Mouse (Mus musculus) intestine, embryonic 15.5 days (tissue): Measurements from ENCODE around the gene 9530053A07Rik. TPM values are rescaled to one million over a fixed set of nuclear protein-coding genes. Genes with fewer than 3 reads are reported as not detected.
"Not testable (repeated sequence)": the region's sequence is repeated elsewhere in the genome, so short reads cannot be mapped to it uniquely, and the experiment has no call there.

Experiments
- ATAC-seq: fragments of 200-750 bp; cut with Nextera tagmentation; 2 replicates; pipeline ENCODE4 v1.8.0; 2017; ENCODE audit warnings: moderate TSS enrichment, moderate library complexity
- H3K27ac ChIP-seq: fragments of 300-500 bp; sonication (generic); 2 replicates; pipeline ENCODE4 v1.5.1; 2015; ENCODE audit warnings: mild to moderate bottlenecking, inconsistent platforms
- H3K27me3 ChIP-seq: fragments of 300-500 bp; sonication (generic); replicated peaks from 2 replicates; pipeline ENCODE4 v1.6.1; 2015; ENCODE audit warnings: inconsistent platforms
- H3K36me3 ChIP-seq: fragments of 300-500 bp; sonication (generic); 2 replicates; pipeline ENCODE4 v1.6.1; 2015; ENCODE audit warnings: inconsistent platforms
- H3K4me1 ChIP-seq: fragments of 300-500 bp; sonication (generic); replicated peaks from 2 replicates; pipeline ENCODE4 v1.6.1; 2015; ENCODE audit warnings: inconsistent platforms
- H3K4me2 ChIP-seq: fragments of 300-500 bp; sonication (generic); replicated peaks from 2 replicates; pipeline ENCODE4 v1.6.1; 2015; ENCODE audit warnings: mild to moderate bottlenecking, inconsistent platforms
- H3K4me3 ChIP-seq: fragments of 300-500 bp; sonication (generic); replicated peaks from 2 replicates; pipeline ENCODE4 v1.5.1; 2015; ENCODE audit warnings: inconsistent platforms
- H3K9ac ChIP-seq: fragments of 300-500 bp; sonication (generic); 2 replicates; pipeline ENCODE4 v1.6.1; 2015; ENCODE audit warnings: inconsistent platforms
- H3K9me3 ChIP-seq: fragments of 300-500 bp; sonication (generic); 2 replicates; pipeline ENCODE4 v1.6.1; 2016; ENCODE audit warnings: inconsistent platforms
- WGBS: fragments of 180-500 bp; shearing (Covaris S2); methylation state at CpG from one replicate; pipeline ENCODE4 v1.1.7; 2015; 5-methylcytosine and 5-hydroxymethylcytosine counted together
- polyA plus RNA-seq: library from polyadenylated mRNA; unstranded; fragments of >200 nt; fragmentation: Nextera tagmentation; extraction: Ambion mirVana; gene quantifications from 2 replicates; pipeline ENCODE4 v1.2.1, GENCODE M21; 2015

The 9530053A07Rik gene
- polyA plus RNA-seq, result 0.03 and 0.09 TPM in 2 replicates

- no peak within 1 kb of the TSS for H3K9ac ChIP-seq
- no peak within 1 kb of the TSS for H3K4me2 ChIP-seq
- H3K9me3 ChIP-seq, result no peaks in the 10 kb centered on the region
- H3K36me3 ChIP-seq, result no peaks in the 10 kb centered on the region
- 79% methylated on average over 5 of the region's 5 CpGs for WGBS
- H3K27me3 ChIP-seq, result no peaks in the 10 kb centered on the region
- no peak for ATAC-seq
- no peak within 1 kb of the TSS for H3K27ac ChIP-seq
- no peaks in the 10 kb centered on the region for H3K4me1 ChIP-seq
- H3K4me3 ChIP-seq, result no peak within 1 kb of the TSS
These were observed at the start of gene 9530053A07Rik for GRCm38 (mm10) chr7:28129166-28129565. TSS of gene 9530053A07Rik (plus strand) at chr7:28129466.

DNA sequence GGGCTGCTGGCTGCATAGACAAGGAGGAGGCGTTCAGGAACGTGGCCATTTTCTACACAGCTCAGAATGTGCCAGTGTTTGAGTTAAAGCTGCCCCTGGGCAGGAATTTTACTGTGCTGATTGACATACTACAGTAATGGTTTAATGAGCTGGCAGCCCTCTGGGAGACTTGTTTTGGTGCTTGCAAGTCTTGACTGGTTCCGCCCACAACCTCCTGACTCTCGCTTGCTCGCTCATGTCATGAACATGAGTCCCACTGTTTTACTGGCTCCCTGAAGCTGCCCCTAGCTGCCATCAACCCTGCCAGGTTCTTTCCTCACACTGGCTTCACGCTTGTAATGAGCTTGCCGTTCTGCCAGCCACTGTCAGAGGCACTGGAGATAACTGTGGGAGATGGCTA is 45.1 kb upstream of the 9530053A07Rik start:
- 81% methylated on average over 7 of the region's 7 CpGs for WGBS
- Histone ChIP-seq H3K9ac (no peak overlapping the region), H3K4me1 (no peaks in the 10 kb centered on the region)

GRCm38 (mm10) chr7:28086236-28086635 is 43.0 kb upstream of the 9530053A07Rik start:
- 84% methylated on average over 16 of the region's 16 CpGs for WGBS

More for the DNA sequence above, 45.1 kb upstream of the 9530053A07Rik start:
- Histone ChIP-seq H3K27me3 (no peaks in the 10 kb centered on the region), H3K9me3 (no peaks in the 10 kb centered on the region), H3K36me3 (no peaks in the 10 kb centered on the region), H3K4me2 (no peak overlapping the region), H3K27ac (no peak overlapping the region), H3K4me3 (no peak overlapping the region)
- ATAC-seq, result no peak

GRCm38 (mm10) chr7:28093541-28093940 is 35.7 kb upstream of the 9530053A07Rik start:
- Histone ChIP-seq H3K4me1 (no peaks in the 10 kb centered on the region), H3K9ac (no peak overlapping the region), H3K27ac (no peak overlapping the region), H3K4me2 (no peak overlapping the region), H3K9me3 (no peaks in the 10 kb centered on the region), H3K36me3 (no peaks in the 10 kb centered on the region), H3K4me3 (no peak overlapping the region), H3K27me3 (no peaks in the 10 kb centered on the region)
- ATAC-seq, result no peak
- WGBS, result 49% methylated on average over 11 of the region's 11 CpGs

More at GRCm38 (mm10) chr7:28086236-28086635, 43.0 kb upstream of the 9530053A07Rik start:
- H3K27ac ChIP-seq, result no peak overlapping the region
- no peak for ATAC-seq
- H3K36me3 ChIP-seq, result no peaks in the 10 kb centered on the region
- no peaks in the 10 kb centered on the region for H3K9me3 ChIP-seq
- no peak overlapping the region for H3K4me2 ChIP-seq
- no peak overlapping the region for H3K4me3 ChIP-seq
- no peaks in the 10 kb centered on the region for H3K4me1 ChIP-seq
- H3K9ac ChIP-seq, result no peak overlapping the region
- H3K27me3 ChIP-seq, result no peaks in the 10 kb centered on the region

DNA sequence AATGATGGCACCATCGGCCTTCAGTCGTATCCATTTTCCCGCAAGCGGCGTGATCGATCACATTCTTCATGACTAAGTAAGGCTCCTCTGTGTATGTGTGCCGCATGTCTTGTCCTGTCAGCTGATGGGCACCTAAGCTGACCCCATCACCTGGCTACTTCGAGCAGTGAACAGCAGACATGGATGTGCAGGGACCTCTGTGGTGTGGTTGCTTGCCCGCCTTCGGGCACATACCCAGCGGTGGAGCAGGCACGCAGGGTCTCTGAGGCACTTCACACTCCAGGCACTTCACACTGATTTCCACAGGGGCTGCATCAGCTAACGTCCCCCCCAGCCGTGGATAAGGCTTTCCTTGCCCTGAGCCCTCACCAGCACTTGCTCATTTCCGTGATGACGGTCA is 30.2 kb upstream of the 9530053A07Rik start:
- H3K27me3 ChIP-seq, result no peaks in the 10 kb centered on the region
- H3K4me3 ChIP-seq, result no peak overlapping the region
- H3K27ac ChIP-seq, result no peak overlapping the region
- H3K9ac ChIP-seq, result no peak overlapping the region
- H3K4me1 ChIP-seq, result no peaks in the 10 kb centered on the region
- H3K4me2 ChIP-seq, result no peak overlapping the region
- no peak for ATAC-seq
- H3K9me3 ChIP-seq, result no peaks in the 10 kb centered on the region; the same call in 1 of the 2 replicates
- no peaks in the 10 kb centered on the region for H3K36me3 ChIP-seq
- 95% methylated on average over 16 of the region's 16 CpGs for WGBS

DNA sequence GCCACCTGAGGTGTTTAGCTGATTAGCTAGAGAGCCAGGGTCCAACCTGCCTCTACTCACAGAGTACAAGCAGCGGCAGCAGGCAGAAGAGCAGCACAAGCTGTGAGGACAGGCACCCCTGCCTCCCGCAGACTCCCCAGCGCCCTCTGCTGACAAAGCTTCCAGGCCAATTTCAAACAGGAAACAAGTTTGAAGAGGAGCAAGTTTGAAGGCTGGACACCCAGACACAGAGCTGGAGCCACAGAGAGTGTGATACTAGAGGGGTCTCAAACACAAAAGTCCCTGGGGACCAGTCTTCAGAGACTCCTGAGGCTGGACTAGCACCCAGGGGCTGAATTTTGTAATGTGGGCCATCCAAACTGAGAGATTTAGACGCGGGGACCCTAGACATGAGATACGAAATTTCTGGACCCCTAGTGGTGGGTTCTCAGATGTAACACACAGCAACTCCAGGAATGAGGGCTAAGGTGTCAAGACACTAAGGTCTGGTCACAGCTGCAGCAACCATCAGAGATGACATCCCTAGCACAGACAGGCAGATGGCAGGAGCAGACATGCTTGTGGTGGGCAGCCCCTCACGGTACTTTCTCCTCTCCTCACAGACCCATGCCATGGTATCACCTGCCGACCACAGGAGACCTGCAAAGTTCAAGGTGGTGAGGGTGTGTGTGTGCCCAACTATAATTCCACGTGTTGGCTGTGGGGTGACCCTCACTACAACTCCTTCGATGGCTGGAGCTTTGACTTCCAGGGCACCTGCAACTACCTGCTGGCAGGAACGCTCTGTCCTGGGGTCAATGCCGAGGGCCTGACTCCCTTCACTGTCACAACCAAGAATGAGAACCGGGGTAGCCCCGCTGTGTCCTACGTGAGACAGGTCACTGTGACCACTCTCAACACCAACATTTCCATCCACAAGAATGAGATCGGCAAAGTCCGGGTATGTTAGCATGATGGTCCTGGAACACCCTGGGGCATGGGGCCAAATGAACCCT is 28.4 kb upstream of the 9530053A07Rik start:
- no peak overlapping the region for H3K27ac ChIP-seq
- H3K9ac ChIP-seq, result no peak overlapping the region
- WGBS, result 65% methylated on average over 17 of the region's 17 CpGs
- no peaks in the 10 kb centered on the region; the same call in 1 of the 2 replicates for H3K9me3 ChIP-seq
- no peak overlapping the region for H3K4me3 ChIP-seq
- H3K27me3 ChIP-seq, result no peaks in the 10 kb centered on the region
- no peaks in the 10 kb centered on the region for H3K36me3 ChIP-seq
- H3K4me1 ChIP-seq, result 0 out of 2 replicates have a peak, but pooled peaks cover 5% of the 10 kb centered on the region
- no peak overlapping the region for H3K4me2 ChIP-seq
- ATAC-seq, result no peak

GRCm38 (mm10) chr7:28102936-28103335 is 26.3 kb upstream of the 9530053A07Rik start:
- H3K36me3 ChIP-seq, H3K4me1 ChIP-seq, H3K4me2 ChIP-seq, H3K9ac ChIP-seq, H3K27ac ChIP-seq, H3K9me3 ChIP-seq, H3K4me3 ChIP-seq, ATAC-seq, H3K27me3 ChIP-seq: not testable (repeated sequence)
- WGBS, result 47% methylated on average over 5 of the region's 5 CpGs

- Histone ChIP-seq H3K9ac (peak overlapping the region; percentile 34; the same call in 1 of the 2 replicates), H3K36me3 (no peaks in the 10 kb centered on the region), H3K4me1 (0 out of 2 replicates have a peak, but pooled peaks cover 5% of the 10 kb centered on the region), H3K27me3 (no peaks in the 10 kb centered on the region), H3K9me3 (no peaks in the 10 kb centered on the region), H3K27ac (no peak overlapping the region), H3K4me2 (peak overlapping the region; percentile 65), H3K4me3 (peak overlapping the region; percentile 11; the same call in 1 of the 2 replicates)
- WGBS, result 1% methylated on average over 23 of the region's 23 CpGs
- peak; percentile 85 for ATAC-seq
These were observed 24.6 kb upstream of the 9530053A07Rik start for GRCm38 (mm10) chr7:28104670-28105069.

DNA sequence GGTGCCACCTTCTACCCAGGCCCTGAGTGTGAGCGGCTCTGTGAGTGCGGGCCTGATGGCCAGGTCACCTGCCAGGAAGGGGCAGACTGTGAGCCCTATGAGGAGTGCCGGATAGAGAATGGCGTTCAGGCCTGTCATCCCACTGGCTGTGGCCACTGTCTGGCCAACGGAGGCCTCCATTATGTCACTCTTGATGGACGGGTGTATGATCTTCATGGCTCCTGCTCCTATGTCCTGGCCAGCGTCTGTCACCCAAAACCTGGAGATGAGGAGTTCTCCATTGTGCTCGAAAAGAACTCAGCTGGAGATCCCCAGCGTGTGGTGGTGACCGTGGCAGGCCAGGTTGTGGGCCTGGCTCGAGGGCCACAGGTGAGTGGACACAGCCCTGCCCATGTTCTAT is 23.0 kb upstream of the 9530053A07Rik start:
- H3K36me3 ChIP-seq, result no peaks in the 10 kb centered on the region
- WGBS, result 88% methylated on average over 11 of the region's 11 CpGs
- ATAC-seq, result no peak

DNA sequence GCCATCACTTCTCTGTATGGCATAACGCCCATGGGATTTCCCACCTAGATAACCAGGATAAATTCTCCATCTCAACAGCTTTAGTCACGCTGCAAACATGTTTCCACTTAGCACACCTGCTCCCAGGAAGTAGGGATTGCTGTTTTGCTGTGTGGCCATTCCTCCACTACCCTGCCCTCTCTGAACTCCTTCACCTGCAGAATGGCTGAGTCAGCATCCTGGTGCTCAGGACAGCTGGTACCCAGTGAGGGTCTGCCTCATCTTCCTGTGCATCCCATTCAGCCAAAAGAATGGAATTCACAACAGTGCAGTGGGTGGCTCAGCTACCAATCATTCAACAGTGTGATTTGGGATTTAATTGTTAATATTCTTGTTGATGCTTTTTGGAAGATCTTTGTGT is 14.6 kb upstream of the 9530053A07Rik start:
- no peak overlapping the region for H3K4me3 ChIP-seq
- no peaks in the 10 kb centered on the region for H3K36me3 ChIP-seq
- H3K9me3 ChIP-seq, result no peaks in the 10 kb centered on the region
- H3K27me3 ChIP-seq, result no peaks in the 10 kb centered on the region
- 83% methylated on average over 2 of the region's 2 CpGs for WGBS
- H3K27ac ChIP-seq, result no peak overlapping the region
- no peak overlapping the region for H3K4me2 ChIP-seq
- ATAC-seq, result no peak
- H3K4me1 ChIP-seq, result no peaks in the 10 kb centered on the region
- H3K9ac ChIP-seq, result no peak overlapping the region

More for the DNA sequence above, 23.0 kb upstream of the 9530053A07Rik start:
- Histone ChIP-seq H3K27me3 (no peaks in the 10 kb centered on the region), H3K4me1 (0 out of 2 replicates have a peak, but pooled peaks cover 5% of the 10 kb centered on the region), H3K9ac (no peak overlapping the region), H3K27ac (no peak overlapping the region), H3K4me3 (no peak overlapping the region), H3K4me2 (no peak overlapping the region), H3K9me3 (no peaks in the 10 kb centered on the region)

DNA sequence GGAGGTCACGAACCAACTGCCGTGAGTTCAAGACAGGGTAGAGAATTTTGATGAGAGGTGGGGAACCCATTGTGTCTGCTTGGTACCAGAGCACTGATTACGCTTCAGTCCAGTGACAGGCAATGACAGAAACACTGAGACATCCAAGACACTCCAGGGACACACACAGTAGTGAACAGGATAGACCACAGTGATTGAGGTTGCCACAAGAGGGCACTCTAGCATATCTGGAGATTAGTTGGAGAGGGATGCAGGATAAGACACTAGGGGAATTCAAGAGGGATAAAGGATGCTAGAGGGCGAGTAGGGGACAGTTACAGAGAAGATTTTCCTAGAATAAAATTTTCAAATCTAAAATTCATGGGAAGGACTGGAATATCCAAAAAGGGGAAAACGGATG is 8.3 kb downstream of the 9530053A07Rik start:
- no peak overlapping the region for H3K9ac ChIP-seq
- no peak for ATAC-seq
- H3K4me3 ChIP-seq, result no peak overlapping the region
- H3K4me1 ChIP-seq, result no peaks in the 10 kb centered on the region
- no peak overlapping the region for H3K4me2 ChIP-seq
- H3K27me3 ChIP-seq, result no peaks in the 10 kb centered on the region
- H3K9me3 ChIP-seq, result no peaks in the 10 kb centered on the region
- no peaks in the 10 kb centered on the region for H3K36me3 ChIP-seq
- H3K27ac ChIP-seq, result no peak overlapping the region
- WGBS, result 58% methylated on average over 5 of the region's 5 CpGs

DNA sequence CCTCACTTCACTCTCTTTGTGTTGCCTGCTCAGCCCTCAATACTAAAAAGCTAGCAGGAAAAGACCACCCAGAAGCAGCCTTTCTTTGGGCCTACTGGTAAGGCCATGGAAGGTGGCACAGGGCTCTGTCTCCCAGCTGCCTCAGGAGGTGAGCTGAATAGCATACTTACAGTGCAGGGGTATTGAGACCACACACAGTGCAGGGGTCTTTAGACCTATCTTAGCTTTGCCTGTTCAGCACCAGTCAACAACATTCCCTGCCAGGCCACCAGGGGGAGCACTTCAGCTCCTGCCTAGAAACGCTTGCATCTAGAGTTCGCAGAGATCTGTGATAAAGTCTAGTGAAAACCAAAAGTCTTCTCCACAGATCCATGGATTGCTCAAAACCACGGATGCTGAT is 19.0 kb downstream of the 9530053A07Rik start:
- no peaks in the 10 kb centered on the region for H3K9me3 ChIP-seq
- no peak overlapping the region for H3K9ac ChIP-seq
- H3K27me3 ChIP-seq, result no peaks in the 10 kb centered on the region
- 14% methylated on average over 3 of the region's 3 CpGs for WGBS
- H3K4me1 ChIP-seq, result no peaks in the 10 kb centered on the region
- H3K27ac ChIP-seq, result no peak overlapping the region
- no peaks in the 10 kb centered on the region for H3K36me3 ChIP-seq
- ATAC-seq, result peak; percentile 51
- H3K4me2 ChIP-seq, result no peak overlapping the region
- no peak overlapping the region for H3K4me3 ChIP-seq
